Mouse (Mus musculus) kidney, embryonic 14.5 days (tissue): ENCODE results near the gene Mettl26. TPM values are rescaled to one million over a fixed set of nuclear protein-coding genes. Genes with fewer than 3 reads are reported as not detected.

Source experiments
- ATAC-seq: fragments of 200-750 bp; cut with Nextera tagmentation; 2 replicates; pipeline ENCODE4 v1.8.0; 2017; ENCODE audit warnings: moderate number of reproducible peaks, mild to moderate bottlenecking, moderate TSS enrichment, moderate library complexity; ENCODE audit not compliant: low FRiP score, low TSS enrichment
- H3K27ac ChIP-seq: fragments of 300-500 bp; sonication (generic); 2 replicates; pipeline ENCODE4 v1.5.1; 2014; ENCODE audit warnings: low read depth, mild to moderate bottlenecking, low read length, moderate library complexity, mixed read lengths
- H3K27me3 ChIP-seq: fragments of 300-500 bp; sonication (generic); 2 replicates; pipeline ENCODE4 v1.6.1; 2014; ENCODE audit warnings: mild to moderate bottlenecking, low read length; ENCODE audit not compliant: control insufficient read depth, insufficient read depth
- H3K36me3 ChIP-seq: fragments of 300-500 bp; sonication (generic); 2 replicates; pipeline ENCODE4 v1.6.1; 2014; ENCODE audit warnings: low read length, mixed read lengths; ENCODE audit not compliant: control insufficient read depth, insufficient read depth
- H3K4me1 ChIP-seq: fragments of 300-500 bp; sonication (generic); 2 replicates; pipeline ENCODE4 v1.6.1; 2014; ENCODE audit warnings: low read length, mixed read lengths; ENCODE audit not compliant: control insufficient read depth, insufficient read depth
- H3K4me2 ChIP-seq: fragments of 300-500 bp; sonication (generic); replicated peaks from 2 replicates; pipeline ENCODE4 v1.6.1; 2014; ENCODE audit warnings: low read depth, mild to moderate bottlenecking, low read length
- H3K4me3 ChIP-seq: fragments of 300-500 bp; sonication (generic); 2 replicates; pipeline ENCODE4 v1.5.1; 2014; ENCODE audit warnings: mild to moderate bottlenecking, low read length
- H3K9ac ChIP-seq: fragments of 300-500 bp; sonication (generic); 2 replicates; pipeline ENCODE4 v1.6.1; 2014; ENCODE audit warnings: low read depth, mild to moderate bottlenecking, low read length, moderate library complexity
- H3K9me3 ChIP-seq: fragments of 300-500 bp; sonication (generic); 2 replicates; pipeline ENCODE4 v1.6.1; 2016; ENCODE audit warnings: low read length; ENCODE audit not compliant: control insufficient read depth
- WGBS: fragments of 180-500 bp; shearing (Covaris S2); extraction: QIAGEN DNeasy Blood & Tissue Kit; methylation state at CpG from one replicate; pipeline ENCODE4 v1.1.7; 2014; 5-methylcytosine and 5-hydroxymethylcytosine counted together
- polyA plus RNA-seq: library from polyadenylated mRNA; unstranded; fragments of >200 nt; fragmentation: Nextera tagmentation; extraction: Ambion mirVana; gene quantifications from 2 replicates; pipeline ENCODE4 v1.2.1, GENCODE M21; 2014

Gene Mettl26
- polyA plus RNA-seq, 1 experiment from 2014 or later, result 85.3 TPM

DNA sequence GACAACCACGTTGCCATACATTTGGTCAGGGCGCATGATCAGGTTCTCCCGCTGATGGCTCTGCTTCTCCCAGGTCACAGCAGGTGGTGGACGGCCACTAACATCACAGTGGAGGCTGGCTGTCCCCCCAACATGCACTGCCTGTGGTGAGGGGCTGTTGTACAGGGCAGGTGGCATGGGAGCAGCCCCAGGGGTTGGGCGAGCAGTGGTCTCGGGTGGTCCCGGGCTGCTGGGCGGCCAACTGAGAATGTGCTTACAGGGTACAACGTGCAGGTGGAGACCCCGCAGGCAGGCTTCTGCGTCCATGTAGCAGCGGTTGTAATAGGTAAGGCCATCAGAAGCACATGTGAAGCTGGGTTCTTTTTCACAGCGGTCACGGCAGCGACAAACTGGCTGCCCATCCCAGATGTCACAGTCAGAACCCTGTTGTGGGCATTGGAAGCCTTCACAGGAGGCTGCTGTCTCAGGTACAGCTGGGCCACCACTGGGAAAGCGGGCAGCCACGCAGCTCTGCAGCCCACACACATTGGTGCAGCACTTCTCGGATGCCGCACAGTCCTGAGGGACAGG lies 3.8 kb downstream of the Mettl26 start:
- H3K9me3 ChIP-seq, result no peaks in the 10 kb centered on the region
- no peak for ATAC-seq
- no peak overlapping the region for H3K4me2 ChIP-seq
- peaks cover 36% of the 10 kb centered on the region for H3K36me3 ChIP-seq
- peaks cover 33% of the 10 kb centered on the region for H3K4me1 ChIP-seq
- H3K9ac ChIP-seq, result no peak overlapping the region
- WGBS, result 87% methylated on average over 19 of the region's 19 CpGs
- no peaks in the 10 kb centered on the region for H3K27me3 ChIP-seq
- H3K4me3 ChIP-seq, result no peak overlapping the region
- H3K27ac ChIP-seq, result no peak overlapping the region

DNA sequence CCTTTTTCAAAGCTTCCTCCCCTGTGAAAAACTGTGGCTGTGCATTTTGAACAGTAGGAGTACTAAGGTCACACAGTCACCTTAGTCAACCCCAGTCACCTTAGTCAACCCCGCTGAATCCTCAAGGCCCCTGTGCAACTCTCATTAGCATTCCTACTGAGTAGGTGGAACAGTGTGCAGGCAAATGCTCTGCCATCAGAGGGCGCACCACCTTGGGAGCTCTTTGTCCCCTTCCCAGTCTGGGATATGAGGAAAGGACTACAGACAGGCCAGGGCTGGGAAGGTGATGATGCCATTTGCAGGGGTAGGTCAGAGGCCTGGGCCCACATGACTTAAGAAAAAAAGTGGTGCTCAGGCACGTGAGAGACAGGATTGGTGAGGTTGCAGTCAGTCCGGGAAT lies 4.4 kb downstream of the Mettl26 start:
- Histone ChIP-seq H3K4me3 (no peak overlapping the region), H3K27me3 (no peaks in the 10 kb centered on the region), H3K27ac (no peak overlapping the region), H3K9me3 (no peaks in the 10 kb centered on the region), H3K9ac (no peak overlapping the region), H3K4me1 (peaks cover 29% of the 10 kb centered on the region), H3K4me2 (no peak overlapping the region), H3K36me3 (peaks cover 40% of the 10 kb centered on the region)
- no peak for ATAC-seq
- WGBS, result 54% methylated on average over 4 of the region's 4 CpGs

DNA sequence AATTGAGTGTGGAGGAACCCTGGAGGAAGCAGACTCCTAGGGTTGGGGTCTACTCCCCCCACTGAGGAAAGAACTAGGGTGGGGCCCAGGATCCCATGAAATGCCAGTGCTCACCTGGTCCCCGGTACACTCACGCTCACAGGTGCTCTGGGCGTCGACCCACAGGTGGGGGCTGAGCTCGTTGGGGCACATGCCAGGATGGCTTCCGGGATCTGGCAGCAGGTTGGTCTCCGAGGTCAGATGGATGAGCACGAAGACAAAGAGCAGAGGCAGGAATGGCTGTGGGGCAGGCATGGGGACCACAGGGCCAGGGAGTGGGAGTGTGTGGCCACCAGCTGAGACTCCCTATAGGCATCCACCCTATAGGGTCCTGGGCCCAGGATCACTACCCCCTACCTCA lies 4.9 kb downstream of the Mettl26 start:
- Histone ChIP-seq H3K9me3 (no peaks in the 10 kb centered on the region), H3K4me1 (peaks cover 29% of the 10 kb centered on the region), H3K4me2 (no peak overlapping the region), H3K27me3 (no peaks in the 10 kb centered on the region), H3K36me3 (peaks cover 45% of the 10 kb centered on the region), H3K9ac (peak overlapping the region; percentile 23; the same call in 1 of the 2 replicates), H3K27ac (no peak overlapping the region), H3K4me3 (no peak overlapping the region)
- no peak for ATAC-seq
- WGBS, result 66% methylated on average over 8 of the region's 8 CpGs

DNA sequence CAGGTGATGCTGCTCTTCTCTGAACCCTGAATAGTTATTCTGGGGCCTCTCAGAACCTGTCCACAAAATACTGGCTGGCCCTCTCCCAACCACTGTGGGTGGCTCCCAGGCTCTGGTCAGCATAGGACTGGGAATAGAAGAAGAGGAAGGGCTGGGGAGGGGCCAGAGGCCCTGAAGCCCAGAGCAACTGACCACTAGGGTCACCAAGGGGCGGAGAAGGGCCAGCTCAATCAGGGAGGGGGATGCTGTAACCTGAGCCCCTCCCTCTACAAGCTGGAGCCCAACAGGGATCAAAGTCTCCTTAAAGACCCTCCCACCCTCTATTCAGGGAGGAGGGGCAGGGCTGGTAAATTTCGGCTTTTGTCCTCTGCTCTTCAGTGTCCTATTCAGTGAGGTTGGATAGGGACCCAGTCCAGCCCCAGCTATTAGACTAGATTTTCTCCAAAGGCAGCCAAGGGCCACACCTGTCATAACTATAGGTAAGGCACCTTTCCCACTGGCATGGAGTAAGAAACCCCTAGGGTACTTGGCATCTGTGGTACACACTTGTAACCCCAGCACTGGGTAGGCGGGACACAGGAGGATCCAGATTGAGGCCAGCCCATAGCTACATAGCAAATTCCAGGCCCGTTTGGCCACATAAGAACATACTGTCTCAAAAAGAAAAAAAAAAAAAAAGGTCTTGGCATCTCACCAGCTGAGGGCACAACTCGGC lies 5.5 kb downstream of the Mettl26 start, which contains the start of gene Wfikkn1:
Gene Wfikkn1, minus strand, starts transcription at position 663 of the 715 bp plus-strand sequence.
- 23% methylated on average over 5 of the region's 5 CpGs for WGBS
- H3K9ac ChIP-seq, result peak within 1 kb of the TSS; percentile 23; the same call in 1 of the 2 replicates

DNA sequence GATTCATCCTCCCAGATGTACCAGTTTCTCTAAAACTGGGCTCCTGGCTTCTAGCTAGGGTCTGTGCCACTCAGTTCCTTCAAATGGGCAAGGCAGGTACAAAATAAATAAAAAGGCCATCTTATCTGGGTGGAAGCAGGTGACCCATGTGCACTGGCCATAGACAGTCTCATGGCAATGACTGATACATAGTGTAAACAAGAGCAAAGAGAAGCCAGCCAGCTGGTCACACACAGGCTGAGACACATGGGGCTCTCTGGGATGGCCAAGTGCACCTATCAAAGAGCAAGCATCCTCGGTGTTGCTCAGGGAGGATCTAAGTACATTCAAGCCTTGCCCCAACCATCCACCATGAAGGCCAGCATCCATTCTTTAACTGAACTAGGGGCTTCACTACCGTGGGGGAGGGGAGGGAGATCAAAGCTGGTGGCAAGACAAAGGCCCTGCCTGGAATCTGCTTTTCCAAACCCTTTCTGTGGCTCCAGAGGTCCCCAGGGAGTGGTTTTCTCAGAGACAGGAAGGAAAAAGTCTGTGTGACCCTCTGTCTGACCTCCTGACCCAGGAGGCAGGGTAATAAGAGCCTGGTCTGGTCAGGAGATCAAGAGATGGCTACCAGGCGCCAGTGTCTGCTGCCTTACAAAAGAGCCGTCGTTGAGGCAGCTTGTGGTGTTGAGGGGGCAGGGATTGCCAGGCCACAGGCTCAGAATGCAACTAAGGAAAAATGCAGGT lies 6.2 kb downstream of the Mettl26 start:
- Histone ChIP-seq H3K9me3 (no peaks in the 10 kb centered on the region), H3K36me3 (peaks cover 51% of the 10 kb centered on the region), H3K27ac (0 out of 2 replicates have a peak overlapping the region, but pooled peaks have one; percentile 24), H3K4me3 (no peak overlapping the region), H3K4me1 (peaks cover 25% of the 10 kb centered on the region), H3K27me3 (no peaks in the 10 kb centered on the region), H3K9ac (peak overlapping the region; percentile 8; the same call in 1 of the 2 replicates), H3K4me2 (no peak overlapping the region)
- 9% methylated on average over 5 of the region's 5 CpGs for WGBS
- ATAC-seq, result no peak

More for the DNA sequence above, 5.5 kb downstream of the Mettl26 start, which contains the start of gene Wfikkn1:
- Histone ChIP-seq H3K36me3 (peaks cover 50% of the 10 kb centered on the region), H3K4me3 (no peak within 1 kb of the TSS), H3K4me2 (no peak within 1 kb of the TSS), H3K9me3 (no peaks in the 10 kb centered on the region), H3K27ac (0 out of 2 replicates have a peak within 1 kb of the TSS, but pooled peaks have one; percentile 24), H3K27me3 (no peaks in the 10 kb centered on the region), H3K4me1 (peaks cover 29% of the 10 kb centered on the region)
- no peak for ATAC-seq

DNA sequence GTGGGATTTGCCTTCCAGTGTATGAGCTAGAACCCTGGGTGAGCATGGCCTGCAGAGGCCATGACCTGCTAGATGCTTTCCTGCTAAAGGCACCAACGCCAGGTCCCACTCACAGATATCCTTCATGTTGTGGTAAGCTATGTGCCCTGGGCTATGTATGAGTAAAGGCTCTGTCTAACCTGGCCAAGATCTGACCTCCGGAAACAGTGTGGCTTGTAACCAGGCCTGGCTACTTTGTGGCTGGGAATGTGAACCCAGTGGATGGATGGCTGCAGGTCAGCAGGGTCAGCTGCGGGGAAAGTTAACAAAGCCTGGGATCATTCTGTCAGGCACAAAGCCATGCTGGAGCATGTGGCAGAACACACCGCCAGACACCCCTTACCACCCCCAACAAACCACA lies 6.8 kb downstream of the Mettl26 start:
- no peak for ATAC-seq
- Histone ChIP-seq H3K36me3 (peaks cover 51% of the 10 kb centered on the region), H3K4me2 (no peak overlapping the region), H3K4me1 (peaks cover 19% of the 10 kb centered on the region), H3K27me3 (no peaks in the 10 kb centered on the region), H3K27ac (0 out of 2 replicates have a peak overlapping the region, but pooled peaks have one; percentile 24), H3K4me3 (no peak overlapping the region), H3K9me3 (no peaks in the 10 kb centered on the region), H3K9ac (peak overlapping the region; percentile 8; the same call in 1 of the 2 replicates)
- 33% methylated on average over 4 of the region's 4 CpGs for WGBS

DNA sequence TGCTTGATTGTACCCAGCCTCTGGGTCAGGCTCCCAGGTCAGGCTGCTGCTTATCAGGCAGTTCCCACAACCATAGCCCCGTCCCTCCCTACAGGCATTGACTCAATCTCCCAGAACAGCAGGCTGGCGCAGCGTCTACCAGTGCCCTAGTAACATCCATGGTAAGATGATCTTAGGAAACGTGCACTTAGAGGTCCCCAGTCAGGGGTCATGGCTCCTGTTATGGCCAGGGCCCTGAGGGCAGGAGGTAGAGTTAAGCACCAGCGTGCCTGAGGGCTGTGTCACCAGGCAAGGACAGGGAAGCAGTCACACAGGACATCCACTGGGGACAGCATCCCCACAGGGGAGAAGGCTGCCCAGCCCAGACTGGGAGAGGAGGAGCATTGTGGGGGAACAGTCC lies 7.4 kb downstream of the Mettl26 start:
- peaks cover 51% of the 10 kb centered on the region for H3K36me3 ChIP-seq
- H3K27me3 ChIP-seq, result no peaks in the 10 kb centered on the region
- 0 out of 2 replicates have a peak overlapping the region, but pooled peaks have one; percentile 26 for H3K27ac ChIP-seq
- no peak overlapping the region for H3K4me3 ChIP-seq
- peaks cover 17% of the 10 kb centered on the region for H3K4me1 ChIP-seq
- 23% methylated on average over 5 of the region's 5 CpGs for WGBS
- no peak for ATAC-seq
- H3K9me3 ChIP-seq, result no peaks in the 10 kb centered on the region
- no peak overlapping the region for H3K4me2 ChIP-seq
- H3K9ac ChIP-seq, result no peak overlapping the region

DNA sequence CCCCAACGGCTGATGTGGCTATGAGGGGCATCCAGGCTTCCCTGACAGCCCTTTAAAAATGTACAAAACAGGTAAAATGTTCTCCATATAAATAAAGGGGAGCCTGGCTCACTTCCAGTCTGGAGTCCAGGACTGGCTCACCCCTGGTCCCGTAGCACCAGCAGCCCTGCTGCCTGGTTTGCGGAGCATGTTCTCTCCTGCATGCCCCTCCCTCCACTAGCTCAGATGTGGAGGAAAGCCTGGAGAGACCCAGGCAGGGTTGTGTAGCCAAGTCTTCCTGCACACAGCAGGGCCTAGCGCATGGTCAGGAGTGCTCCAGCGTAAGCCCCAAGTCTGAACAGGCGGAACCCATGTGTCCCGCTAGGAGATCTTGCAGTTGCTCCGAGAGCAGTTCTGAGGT lies 8.4 kb downstream of the Mettl26 start:
- no peak overlapping the region for H3K9ac ChIP-seq
- no peak overlapping the region for H3K27ac ChIP-seq
- no peak overlapping the region for H3K4me3 ChIP-seq
- H3K4me2 ChIP-seq, result no peak overlapping the region
- peaks cover 51% of the 10 kb centered on the region for H3K36me3 ChIP-seq
- ATAC-seq, result no peak
- H3K9me3 ChIP-seq, result no peaks in the 10 kb centered on the region
- WGBS, result 88% methylated on average over 8 of the region's 8 CpGs
- peaks cover 17% of the 10 kb centered on the region for H3K4me1 ChIP-seq
- H3K27me3 ChIP-seq, result no peaks in the 10 kb centered on the region
